Mouse (Mus musculus) lung, postnatal 36 days (tissue): ENCODE measurements at regions not wholly inside any gene's neighbourhood (a gene's known extent, or its start where the extent isn't known, plus 50 kb on each side); places are given as distances from the start of the nearest gene placed in this dataset.
A peak's percentile ranks its signal among the peaks of the same experiment; 100 is the strongest.

Experiments
- DNase-seq: peaks from one replicate; pipeline ENCODE4 v3.0.0; 2022; ENCODE audit warnings: mixed read lengths

DNA sequence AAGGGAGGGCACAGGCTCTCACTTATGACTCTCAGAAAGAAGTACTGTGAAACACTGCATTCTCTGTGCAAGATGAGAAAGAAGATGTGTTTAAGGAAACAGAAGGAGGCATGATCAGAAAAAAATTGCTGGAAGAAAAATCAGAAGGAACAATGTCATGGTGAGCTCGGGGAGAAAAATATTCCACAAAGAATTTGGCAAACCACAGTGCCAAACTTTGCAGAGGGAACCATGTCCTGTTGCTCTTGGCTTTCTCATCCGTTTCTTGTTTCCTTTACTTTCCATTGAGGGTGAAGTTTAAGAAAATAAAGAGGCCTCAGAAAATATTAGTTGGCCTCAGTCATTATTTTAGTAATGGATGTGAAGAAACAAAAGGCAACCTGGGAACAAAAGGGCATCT lies 804.4 kb downstream of the Ntrk3 start:
- no peak for DNase-seq

DNA sequence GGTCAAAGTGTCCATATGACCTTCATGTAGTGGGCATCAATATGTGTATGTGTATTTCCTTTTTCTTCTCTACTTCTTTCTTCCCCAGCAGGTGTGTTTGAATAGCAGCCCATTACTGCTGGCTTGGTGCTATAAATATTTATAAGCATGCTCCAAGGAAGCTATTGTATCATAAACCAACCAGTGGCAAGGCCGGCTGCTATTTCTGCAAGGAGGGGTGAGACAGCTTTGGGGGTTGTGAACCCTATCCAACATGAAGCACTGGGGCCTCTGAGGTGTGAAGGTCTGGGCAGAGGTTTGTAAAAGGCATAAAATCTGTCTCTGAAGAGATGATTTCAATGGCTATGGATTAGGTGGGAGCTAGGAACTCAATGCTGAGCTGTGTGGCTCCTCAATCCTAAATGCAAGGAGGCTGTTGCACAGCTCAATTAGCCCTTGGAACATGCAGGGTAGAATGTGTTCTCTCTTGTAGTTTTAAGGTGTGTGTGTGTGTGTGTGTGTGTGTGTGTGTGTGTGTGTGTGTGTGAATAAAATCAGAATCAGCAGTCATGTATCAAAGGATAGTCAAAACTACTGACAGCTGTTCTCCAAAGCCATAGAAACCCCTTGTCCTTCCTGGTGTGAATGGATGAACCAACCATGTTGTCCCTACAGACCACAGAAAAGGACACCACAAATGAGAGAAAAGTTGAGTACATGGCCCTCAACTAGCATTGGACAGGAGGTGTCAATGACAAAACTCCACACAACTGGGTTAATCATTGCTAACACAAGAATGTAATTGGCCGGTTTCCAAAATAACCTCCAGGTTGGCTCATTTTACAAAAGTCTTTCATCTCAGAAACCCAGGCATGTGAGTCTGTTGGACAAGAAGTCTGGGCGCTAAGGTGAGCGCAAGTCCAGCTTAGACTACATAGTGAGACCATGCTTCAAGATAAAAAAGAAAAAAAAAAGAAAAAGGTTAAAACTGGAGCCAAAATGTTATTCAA lies 809.0 kb downstream of the Ntrk3 start:
- no peak for DNase-seq

DNA sequence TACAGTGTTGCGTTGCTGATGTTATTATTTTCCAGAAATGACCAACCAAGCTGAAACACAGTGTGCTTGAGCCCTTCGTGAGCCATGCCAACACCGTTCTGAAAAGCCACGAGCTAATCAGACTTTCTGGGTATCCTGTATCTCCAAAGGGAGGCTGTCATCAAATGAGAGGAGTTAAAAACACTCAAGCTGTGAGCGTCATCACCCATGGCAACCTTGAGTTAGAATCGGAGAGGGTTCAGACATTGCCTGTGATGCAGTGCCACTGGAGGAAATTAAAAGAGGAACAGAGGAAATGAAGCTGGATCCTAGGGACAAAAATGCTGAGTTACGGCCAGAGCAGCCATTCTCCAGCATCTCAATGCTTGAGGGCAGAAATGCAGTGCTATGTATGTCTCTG lies 838.6 kb downstream of the Ntrk3 start:
- no peak for DNase-seq

DNA sequence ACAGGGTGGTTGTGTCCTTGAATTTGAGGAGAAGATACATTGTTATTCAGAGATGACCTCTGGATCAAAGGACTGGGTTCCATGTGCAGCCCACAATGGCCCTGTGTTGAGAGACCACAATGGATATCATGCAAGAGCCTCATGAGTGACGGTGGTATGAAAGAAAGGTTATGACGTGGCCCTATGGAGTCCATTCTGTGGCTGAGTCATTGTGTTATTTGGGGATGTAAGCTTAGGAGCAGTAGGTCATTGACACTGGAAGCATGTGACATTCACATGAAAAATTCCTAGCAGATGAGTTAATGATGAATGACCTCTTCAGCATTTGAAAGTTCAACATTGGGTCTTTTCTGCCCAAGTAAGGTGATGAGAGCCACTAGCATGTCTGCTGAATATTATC lies 849.3 kb downstream of the Ntrk3 start:
- DNase-seq = no peak

DNA sequence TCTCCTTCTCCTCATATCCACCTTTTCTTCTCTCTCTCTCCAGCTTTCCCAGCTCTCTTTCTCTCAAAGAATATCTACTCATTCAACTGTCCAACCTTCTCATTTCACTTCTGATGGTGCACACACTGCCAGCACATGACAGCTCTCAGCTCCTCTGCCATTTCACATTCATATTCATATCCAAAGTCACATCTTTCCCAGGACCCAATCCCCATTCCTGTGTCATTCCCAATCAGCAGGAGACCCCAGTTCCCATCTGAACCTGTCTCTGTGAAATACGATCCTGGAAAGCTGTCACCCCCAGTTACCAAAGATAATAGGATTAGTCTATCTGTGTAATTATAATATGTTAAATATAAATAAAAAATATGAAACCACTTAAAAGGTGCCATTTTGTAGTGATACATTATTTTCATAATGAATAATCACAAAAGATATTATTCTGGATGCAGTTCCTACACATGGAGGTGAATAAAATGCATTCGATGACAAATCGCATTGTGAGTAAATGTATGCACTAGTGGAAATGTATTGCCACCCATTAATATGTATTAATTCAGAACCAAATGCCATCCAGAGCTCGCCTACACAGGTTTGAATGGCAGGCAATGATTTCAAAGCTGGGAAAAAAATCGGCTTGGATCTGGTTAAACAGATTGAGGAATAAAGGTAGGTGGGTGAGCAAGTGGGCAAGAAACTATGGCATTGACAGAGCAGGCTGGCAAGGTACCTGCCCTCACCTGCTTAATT lies 855.0 kb downstream of the Ntrk3 start:
- no peak for DNase-seq

DNA sequence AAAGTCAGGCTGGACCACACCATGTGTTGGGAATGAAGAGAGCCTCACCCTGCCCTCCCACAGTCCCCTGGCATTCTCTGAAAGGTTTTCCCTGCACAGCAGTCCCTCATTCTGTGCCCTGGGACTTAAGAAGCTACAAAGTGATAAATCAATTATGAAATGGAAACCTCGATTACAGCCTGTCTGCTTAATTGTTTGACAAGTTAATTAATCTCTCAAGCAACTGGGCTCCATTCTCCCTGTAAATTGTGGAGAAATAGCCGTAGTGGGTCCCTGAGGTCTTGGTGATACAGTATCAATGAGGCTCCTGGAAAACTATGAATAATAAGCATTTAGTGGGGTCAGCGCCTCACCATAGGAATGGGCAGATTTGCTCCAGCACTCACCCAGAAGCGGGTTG lies 870.3 kb downstream of the Ntrk3 start:
- DNase-seq = no peak

DNA sequence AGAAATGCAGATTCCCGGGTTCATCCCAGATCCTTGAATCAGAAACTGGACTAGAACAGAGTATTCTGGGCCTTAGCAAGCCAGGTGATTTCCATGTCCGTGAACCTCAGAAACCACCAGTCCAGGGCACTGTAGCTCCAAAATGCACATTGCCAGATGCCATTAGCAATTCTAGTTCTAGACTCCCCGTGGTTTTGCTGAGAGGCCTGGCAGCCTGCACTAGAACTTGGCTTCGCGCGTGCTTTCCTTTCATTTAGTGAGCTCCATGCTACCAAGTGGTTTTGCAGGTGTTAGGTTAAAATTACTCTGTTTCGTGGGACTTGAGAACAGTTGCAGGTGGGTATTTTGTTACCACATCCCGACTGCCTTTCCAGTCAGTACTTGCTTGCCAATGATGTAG lies 876.0 kb downstream of the Ntrk3 start:
- no peak for DNase-seq

DNA sequence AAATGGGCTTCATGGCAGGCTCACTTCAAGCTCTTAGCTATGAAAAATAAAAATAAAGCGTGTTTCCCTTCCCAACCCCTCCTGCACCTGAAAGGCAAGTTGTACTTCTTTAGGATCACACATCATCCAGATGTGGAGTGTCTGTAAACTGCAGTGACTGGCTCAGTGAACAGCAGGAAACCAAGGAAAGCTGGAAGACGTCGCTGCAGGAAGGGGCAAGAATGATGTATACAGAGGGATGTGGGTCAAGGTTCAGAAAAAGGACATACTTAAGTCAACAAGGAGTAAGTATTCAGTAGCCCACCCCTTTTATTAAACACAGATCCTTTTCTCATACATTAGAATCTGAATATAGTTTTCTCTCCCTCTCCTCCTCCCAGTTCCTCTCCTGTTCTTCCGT lies 879.4 kb downstream of the Ntrk3 start:
- DNase-seq = no peak

DNA sequence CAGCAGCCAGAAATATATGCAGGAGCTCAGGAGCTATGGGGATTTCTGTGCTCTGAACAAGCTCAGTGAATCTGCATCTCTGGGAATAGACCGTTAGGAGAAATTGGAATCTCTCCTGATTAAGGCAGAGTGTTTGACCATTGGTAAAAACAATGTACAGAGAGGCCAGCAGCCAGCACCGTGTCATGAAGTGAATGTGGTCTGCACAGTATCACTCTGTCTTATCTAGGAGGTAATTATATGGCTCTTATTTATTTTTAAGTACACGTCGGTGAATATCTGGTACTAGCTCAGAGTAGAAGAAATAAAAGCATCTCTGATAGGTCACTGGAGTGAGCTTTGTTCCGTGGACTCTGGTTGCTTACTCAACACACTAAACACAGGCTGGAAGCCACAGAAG lies 879.8 kb downstream of the Ntrk3 start:
- DNase-seq = no peak

DNA sequence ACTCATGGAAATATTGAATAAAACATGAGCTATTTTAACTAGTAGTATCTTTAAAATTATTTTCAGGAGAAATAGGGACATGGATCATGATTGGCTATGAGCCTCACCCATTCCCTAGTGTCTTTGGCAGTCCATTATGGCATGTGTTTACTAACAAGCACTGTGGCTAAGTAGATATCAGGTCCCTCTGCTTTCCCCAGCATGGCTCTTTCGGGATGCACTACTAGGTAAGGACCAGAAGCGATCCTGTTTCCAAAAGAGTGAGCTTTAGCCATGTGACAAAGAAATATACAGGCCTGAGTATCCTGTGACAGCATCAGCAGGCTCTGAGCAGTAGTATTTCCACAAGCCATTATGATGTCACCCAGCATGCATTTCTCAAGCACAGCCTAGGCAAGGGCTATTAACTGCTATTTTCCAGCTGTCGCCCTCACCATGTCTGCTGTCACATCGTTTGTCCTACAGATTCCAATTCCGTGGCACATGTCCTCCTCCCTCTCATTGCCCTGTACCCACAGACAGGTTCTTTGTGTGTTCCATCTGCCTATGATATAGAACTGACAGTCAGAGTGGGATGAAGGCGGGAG lies 882.1 kb downstream of the Ntrk3 start:
- DNase-seq = no peak

DNA sequence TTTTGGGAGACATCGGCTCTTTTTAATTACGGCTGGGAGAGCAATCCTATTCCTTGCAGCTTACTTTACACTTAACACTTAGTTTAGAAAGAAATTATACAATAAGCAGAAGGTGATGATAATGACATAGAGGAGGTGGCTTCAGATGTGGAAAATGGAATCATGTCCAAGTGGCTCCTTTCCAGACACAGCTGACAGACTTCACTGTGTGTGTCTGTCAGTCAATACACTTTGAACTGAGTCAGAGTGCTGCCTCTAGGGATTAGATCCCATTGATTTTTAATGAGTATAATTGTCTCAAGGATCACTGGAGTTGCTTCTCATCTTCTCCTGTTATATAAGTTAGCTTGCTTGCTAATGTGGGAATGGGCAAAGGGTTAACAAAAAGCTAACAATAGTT lies 882.7 kb downstream of the Ntrk3 start:
- no peak for DNase-seq

DNA sequence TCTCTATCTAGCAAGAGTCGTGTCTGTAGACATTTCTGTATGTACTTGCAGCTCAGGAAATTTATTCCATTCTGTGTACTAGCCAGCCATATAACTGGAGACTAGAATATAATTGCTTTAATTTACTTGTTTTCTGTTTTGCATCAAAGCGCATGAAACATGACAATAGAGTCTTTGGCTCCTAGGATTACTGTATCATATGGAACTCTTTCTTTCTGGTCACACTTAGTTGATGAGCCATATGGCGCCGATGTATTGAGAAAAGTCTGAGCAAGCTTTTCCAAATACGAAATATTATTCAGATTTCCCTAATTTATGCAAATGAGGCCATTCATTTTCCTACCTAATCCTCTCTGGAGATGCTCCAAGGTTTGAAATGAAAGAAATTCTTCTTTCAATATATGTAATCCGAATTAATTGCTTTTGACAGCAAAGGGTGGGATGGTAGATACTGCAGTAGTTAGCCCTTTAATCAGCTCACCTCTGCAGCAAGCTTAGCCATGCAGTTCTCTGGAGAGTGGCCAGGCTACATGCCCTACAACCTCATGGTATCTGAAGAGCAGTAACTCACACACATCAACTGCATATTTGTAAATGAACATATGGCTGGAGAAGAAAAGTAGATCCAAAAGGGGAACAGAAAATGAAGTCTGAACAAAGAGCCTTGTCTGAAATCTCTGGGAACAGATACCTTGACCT lies 913.4 kb downstream of the Ntrk3 start:
- no peak for DNase-seq

DNA sequence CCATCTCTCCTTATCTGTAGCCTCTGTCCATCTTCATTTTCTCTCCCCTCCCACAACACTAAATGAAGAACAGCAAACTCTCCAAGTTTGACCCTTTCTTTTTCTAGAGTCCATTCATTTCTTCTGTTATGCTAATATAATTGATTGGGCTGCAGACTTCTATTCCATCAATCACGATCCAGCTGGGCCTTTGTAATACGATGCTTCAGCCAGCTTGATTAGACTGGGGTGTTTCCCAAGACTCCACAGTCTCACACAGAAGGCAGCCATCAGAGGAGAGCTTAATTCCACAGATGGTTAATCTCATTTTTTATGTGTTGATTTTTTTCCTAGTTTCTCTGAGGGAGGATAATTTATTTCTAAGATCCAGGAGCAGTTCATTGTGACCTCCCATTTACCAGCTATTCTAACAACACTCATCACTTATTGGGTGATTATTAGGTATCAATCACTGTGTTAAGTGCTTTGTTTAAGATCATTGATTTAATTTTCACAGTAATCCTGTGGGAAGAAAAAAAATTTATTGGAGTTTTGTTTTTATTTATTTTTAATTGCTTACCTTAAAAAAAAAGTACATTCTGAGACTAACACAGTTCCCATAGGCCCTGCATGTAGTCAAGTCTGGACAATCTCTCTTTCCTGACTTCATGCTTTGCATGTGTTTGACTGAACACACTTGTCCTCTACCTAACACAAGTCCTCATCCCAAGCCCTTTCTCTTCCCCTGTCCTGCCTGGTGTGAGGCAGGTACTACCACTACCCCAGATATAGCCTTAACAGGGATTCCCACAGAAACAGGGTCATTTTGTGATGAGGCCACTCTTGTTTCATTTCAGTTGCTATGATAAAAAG lies 925.5 kb downstream of the Ntrk3 start:
- DNase-seq = no peak

DNA sequence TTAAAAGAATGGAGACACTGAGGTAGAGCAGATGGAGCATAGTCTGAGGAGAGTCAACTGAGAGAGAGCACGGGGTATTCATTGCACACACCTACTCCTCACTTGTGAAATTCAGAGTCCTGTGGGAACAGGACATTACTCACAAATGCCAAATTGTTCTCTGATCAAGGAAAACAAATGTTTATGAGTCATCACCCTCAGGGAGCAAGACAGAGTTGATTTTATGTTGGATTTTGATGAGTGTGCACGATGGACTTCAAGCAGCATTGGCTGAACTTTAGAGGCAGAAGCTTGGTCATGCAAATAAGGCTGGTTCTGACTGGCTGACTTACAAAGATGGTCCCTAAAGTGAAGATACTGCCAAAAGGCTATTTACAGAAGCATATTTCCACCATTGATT lies 951.0 kb downstream of the Ntrk3 start:
- no peak for DNase-seq

DNA sequence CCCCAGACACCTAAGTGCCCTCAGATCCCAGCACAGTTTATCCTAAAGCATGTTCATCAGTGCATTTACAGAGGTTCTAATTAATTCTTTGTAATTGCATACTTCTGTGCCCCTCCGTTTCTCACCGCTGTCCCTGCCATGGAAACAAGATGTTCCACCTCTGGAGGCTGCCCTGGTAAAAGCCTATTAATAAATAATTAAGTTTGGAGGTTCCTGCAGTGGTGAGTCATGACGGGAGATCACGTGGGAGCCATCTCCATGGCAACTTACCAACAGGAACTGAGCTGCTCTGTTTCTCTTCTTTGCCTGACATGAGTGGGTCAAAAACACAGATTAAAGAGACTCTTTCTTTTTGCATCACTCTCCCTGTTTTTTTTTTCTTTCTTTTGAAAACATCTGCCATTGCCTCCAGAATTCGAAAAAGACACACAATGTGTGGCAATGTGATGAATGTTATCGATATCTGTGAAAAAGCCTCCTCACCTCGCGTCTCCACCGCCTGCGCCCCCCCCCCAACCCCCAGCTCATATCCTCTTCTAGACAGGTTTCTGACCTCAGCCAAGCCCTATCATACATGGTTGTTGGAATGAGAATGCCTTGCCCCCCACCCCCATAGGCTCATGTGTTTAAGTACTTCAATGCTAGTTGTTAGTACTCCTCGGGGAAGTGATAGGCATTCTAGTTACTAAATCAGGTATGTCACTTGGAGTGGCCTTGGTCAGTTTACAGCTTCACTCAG lies 965.9 kb downstream of the Ntrk3 start:
- peak; percentile 1 for DNase-seq

DNA sequence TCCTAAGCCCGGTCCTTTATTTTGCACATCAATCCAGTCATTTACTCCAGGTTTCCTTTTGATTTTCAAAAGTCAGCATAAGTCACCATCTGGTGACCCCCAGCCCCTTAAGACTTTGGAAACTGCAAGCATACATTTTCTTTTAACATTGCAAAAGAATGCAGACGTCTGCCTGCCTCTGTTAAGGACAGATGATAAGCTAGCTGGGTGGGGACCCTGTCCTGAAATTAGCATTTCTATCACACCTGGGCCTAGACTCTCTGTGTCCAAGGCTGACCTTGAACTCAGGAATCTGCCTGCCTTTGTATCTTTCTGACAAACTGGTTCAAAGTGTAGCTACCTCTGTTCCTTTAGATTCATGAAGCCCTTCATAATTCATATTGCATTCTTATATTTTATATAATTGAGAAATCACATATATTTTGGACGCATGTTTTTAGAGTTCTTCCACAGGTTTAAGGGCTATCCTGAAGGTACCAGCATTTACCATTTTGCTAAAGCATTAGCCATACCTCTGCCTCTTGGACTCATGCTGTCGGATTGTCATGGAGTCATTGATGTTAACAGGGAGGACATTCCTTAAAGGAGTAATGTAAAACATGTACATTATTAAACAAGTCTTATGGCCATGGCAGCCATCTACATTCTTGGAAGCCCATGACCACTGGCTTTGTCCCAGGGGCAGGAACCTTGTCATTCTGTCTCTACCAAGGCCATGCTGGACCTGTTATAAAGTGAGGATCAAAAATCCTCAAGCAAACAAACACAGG lies 998.6 kb downstream of the Ntrk3 start:
- no peak for DNase-seq
